Mouse (Mus musculus): Measurements from ENCODE around the gene Pagr1a.

Pagr1a gene

DNA sequence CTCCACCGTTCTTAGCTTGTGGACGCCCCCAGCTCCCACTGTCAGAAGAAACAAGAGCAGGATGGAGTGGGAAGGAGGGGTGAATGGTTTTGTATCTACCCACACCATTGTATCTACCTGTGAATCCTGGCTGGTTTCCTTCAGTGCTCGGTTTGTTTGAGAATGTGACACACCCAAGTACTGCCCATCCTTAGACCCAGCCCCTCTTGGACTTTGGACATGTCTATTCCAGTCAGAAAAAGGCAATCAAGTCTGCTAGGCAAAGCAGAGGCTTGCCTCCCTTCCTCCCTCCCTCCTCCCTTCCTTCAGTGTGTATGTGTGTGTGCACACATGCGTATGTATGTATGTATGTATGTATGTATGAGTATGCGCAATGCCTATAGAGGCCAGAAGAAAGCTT, 13.5 kb downstream of the Pagr1a start:
- peak; percentile 62 for DNase-seq (ENCODE audit: low read depth, low spot score)

DNA sequence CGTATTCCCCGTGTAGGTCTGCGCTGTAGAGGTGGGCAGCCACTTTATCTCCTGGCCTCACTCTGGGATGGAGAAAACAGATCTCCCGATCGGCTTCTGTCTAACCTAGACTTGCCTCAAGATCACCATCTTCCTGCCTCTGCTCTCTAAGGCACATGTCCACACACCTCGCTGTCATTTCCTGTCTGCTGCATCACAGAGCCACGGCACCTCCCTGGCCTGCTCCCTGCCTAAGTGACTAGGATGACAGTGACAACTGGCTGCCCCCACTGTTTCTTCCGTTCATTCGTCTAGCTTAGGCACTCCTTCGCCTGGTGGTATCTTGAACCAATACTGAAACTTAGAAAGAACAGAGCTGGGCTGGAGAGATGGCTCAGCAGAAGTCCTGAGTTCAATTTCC, 17.6 kb downstream of the Pagr1a start:
- no peak for DNase-seq (ENCODE audit: low read depth, low spot score)

DNA sequence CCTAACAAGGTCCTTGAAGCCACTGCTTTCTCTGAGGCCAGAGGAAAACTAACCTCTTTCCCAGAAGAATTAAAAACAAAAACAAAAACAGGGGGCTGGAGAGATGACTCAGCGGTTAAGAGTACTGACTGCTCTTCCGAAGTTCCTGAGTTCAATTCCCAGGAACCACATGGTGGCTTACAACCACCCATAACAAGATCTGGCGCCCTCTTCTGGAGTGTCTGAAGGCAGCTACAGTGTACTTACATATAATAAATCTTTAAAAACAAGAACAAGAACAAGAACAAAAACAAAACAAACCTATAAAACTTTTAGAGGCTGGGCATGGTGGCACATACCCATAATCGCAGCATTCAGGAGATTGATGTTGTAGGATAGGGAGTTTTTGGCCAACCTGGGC, 20.7 kb downstream of the Pagr1a start:
- DNase-seq (ENCODE audit: low read depth, low spot score): peak; percentile 61

DNA sequence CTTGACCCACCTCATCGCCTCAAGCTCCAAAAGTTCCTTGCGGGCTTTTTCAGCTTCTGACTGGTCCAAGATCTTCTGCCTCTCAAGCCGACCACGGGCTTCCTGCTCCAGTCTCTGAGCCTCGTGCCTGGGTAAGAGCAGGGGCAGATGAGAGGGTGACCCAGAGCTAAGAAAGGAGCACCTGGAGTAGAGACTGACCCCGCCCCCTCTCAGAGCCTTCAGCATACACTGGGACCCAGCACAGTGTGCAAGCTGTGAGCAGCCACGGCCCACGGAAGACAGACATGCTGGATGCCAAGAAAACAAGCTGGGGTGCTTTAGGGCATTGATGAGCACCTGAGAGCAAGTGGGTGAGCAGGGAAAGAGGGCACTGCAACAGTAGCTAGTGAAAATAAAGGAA, 28.3 kb downstream of the Pagr1a start:
- DNase-seq (ENCODE audit: low read depth, low spot score): peak; percentile 56

DNA sequence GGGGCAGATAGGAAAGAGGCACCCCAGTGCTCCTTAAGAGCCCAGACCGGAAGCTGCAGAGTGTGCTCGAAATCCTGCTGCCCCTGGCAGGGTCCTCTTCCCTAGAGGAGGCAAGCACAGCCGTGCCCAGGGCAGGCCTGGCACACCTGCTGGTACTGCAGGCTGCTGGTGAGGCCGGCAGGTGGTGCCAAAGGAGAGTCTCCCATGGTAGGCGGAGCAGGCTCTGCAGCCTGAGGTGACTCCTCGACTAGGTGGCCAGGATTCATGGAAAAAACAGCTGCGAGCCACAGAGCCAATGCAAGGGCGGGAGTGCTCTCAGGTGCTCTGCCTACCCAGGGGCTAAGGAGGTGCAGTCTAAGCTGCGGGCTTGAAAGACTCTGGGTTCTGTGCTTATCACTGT, 30.8 kb downstream of the Pagr1a start:
- DNase-seq (ENCODE audit: low read depth, low spot score): peak; percentile 53

DNA sequence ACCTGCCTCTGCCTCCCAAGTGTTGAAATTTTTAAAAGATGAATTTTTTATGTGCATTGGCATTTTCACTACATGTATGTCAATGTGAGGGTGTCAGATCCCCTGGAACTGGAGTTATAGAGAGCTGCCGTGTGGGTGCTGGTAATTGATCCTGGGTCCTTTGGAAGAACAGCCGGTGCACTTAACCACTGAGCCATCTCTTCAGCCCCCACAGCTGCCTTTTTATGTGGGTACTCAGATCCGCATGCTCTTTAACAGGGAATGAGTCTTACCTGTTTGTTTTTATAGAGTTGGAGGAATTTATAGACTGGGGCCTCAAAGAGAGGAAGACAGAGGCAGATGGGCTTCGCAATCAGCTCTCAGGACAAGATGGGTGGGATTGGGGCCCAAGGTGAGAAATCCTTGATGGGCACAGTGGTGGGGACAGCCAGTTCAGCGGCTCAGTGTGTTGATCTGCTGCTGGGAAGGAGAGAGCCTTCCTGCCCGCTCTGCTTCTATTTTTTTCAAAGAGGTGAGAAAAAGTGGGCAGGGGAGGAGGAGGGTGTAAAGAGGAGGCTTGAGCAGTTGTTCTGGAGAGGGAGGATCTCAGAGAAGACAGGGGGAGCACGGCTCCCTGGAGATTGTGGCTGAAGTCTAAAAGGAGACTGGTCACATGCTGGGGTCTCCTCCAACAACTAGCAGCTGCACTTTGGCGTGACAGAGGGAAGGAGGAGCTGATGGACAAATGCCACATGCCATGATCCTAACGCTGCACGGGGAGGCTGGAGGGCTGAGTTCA, 32.3 kb downstream of the Pagr1a start:
- DNase-seq (ENCODE audit: low read depth, low spot score): no peak

DNA sequence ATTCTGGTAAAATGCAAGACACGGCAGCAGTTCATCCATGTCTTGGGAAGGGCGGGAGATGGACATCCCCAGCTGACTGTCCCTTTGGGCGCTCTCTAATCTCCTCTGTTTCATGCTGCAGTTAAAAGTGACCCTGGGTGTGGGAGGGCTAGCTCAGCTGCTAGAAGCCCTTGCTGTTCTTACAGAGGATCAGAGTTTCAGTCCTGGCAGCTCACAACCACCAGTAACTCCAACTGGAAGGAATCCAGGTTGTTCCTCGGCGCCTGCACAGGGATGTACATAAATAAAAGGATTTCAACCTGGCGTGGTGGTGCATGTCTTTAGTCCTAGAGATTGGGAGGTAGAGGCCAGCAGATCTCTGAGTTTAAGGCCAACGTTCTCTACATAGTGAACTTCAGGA, 34.0 kb downstream of the Pagr1a start:
- no peak for DNase-seq (ENCODE audit: low read depth, low spot score)

DNA sequence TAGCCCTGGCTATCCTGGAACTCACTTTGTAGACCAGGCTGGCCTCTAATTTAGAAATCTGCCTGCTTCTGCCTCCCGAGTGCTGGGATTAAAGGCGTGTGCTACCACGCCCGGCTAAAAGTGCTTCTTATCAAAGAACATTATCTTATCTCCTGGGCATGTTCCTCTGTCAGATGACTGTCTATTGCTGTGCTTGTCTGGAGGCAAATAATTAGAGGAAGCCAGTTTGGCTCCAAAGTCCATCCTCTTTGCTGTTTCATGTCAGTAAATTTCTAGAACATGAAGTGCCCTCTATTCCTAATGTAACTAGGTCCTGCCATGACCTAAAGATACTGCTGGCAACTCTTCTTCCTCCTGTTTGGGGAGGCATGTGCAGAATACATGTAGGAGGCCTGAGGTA, 35.1 kb downstream of the Pagr1a start:
- DNase-seq (ENCODE audit: low read depth, low spot score): no peak

DNA sequence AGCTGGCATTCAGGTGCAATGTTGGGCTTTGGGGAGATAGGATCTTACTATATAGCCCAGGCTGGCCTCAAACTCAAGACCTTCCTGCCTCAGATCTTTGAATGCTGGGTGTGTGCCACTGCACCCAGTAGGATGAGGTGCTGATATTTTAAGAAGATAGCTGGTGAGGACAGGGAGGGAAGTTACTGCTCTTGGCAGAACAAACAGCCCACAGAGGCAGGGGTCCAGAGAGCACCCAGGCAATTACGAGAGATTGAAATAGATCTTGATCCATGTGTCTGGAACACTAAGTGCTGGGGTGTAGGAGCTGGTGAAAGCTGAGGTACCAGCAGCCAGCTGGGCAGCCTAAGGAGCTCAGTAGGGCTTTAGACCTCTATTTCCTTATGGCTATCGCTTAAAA, 35.6 kb downstream of the Pagr1a start:
- no peak for DNase-seq (ENCODE audit: low read depth, low spot score)

DNA sequence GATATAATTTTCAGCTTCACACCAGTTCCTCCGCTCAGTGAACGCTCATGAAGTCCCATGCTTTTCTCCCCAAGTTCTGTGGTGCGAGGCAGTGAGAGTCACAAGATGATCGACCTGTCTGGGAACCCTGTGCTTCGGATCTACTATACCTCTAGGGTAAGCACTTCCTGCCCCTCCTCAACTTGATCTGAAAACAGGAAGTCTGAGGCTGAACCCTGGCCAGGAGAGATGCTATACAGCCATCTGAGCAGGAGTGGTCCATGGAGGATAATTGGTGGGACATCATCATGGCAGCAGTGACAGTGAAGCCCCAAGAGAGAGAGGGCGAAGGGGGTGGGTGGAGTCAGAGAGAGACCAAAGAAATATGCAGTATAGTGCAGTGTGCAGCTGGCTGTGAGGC, 38.3 kb downstream of the Pagr1a start:
- no peak for DNase-seq (ENCODE audit: low read depth, low spot score)

DNA sequence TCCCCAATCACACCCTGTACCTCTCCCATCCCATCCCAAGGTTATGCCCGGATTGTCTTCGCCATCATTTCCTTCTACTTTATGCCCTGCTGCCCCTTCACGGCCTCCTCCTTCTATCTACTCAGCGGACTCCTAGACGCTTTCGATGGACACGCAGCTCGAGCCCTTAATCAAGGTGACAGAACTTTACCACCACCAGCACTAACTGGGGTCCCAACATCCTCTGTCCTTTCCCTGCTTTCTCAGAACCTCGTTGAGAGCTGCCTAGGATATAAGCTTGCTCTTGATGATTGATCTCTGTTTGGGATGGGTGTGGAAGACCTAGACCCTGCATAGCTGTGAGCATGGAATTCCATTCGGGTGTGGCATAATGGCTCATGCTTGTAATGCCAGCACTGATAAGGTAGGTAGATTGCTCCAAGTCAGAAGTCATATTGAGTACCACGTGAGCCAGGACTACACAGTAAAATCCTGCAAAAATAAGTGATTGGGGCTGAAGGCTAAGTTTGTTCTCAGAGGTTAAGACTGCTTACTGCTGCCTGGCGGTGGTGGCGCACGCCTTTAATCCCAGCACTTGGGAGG, 40.2 kb downstream of the Pagr1a start:
- peak; percentile 59 for DNase-seq (ENCODE audit: low read depth, low spot score)

DNA sequence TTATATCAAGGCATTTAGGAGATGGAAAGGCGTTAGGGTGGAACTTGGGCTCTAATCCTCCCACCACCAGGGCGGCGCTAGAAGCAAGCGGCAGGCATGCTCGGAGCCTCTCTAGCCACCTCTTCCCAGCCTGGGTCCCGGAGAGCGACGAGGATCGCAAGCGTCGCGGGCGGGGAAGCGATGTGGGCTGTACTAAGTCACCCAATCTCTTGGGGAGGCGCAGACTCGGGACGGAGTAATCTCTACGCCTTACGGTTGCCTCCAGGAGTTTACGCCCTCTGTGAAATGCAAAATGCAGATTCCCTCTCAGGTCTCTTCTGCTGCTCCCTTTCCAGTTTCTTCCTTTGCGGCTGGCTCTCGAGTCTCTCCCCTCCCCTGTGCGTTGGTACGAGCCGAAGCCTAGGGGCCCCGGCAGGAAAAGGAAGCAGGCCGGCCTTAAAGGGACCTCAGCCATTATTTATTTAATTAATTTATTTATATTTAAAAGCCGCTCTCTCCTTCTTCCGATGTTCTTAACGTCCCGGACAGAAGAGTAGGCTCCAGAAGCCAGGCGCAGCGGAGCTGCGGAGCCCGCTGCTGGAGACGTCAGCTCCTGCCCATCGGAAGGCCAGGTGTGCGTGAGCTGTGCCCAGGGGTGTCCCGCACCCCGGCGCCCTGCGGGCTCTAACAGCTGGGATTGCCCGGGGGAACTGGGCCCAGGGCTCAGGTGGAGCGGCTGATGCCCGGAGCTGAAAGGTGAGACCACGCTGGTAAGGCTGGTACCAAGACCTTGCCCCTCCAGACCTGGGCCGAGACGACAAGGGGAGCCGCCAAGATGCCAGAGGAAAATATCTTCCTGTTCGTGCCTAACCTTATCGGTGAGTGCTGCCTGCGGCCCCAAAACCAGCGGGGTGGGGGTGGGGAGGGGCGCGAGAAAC, 40.9 kb downstream of the Pagr1a start, which contains the start of gene Cdiptos:
Gene Cdiptos, minus strand, starts transcription at position 149 of the 917 bp plus-strand sequence.
- peak; percentile 99 for DNase-seq (ENCODE audit: low read depth, low spot score)

DNA sequence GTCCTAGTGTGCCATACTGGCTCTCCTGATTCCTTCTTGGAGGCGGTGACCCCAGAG, 41.4 kb downstream of the Pagr1a start, which contains the start of gene Cdipt:
Gene Cdipt, plus strand, starts transcription at position 22 of the 57 bp plus-strand sequence.
- no peak for DNase-seq (ENCODE audit: low read depth, low spot score)

DNA sequence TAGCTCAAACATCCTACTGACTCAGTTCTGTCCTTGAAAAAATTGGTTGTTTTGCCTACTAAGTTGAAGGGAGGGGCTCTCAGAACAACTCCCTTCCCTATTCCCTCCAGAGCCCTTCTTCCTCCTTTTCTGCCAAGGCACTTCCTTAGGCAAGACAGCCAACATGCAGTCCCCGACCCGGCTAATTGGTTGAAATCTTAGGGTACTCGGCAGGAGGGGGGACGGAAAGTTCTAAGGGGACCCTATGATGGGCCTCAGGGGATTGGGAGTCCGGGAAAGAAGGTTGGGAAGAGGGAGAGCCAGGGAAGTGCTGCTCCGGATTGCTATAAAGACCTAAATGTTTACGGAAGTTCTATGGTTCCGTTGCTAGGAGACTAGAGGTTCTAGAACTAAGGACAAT, 41.7 kb downstream of the Pagr1a start:
- DNase-seq (ENCODE audit: low read depth, low spot score): no peak

DNA sequence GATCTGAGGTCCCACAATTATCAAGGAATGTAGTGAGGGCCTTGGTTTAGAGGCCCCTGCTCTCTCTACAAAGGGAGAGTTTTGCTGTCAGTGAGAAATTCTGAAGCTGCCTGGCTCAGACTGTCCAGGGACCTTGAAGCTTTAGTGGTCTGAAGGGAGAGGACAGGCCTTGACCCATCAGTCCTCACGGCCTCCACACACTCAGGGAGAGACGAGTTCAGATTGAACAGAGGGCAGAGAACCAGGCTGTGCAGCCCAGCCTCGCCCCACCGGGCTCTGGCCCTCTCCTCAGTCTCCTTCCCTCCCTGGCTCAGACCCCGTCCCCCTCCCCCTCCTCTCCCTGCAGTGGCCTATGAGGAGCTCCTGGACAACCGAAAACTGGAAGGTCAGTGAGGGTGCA, 49.8 kb downstream of the Pagr1a start:
- DNase-seq (ENCODE audit: low read depth, low spot score): no peak

DNA sequence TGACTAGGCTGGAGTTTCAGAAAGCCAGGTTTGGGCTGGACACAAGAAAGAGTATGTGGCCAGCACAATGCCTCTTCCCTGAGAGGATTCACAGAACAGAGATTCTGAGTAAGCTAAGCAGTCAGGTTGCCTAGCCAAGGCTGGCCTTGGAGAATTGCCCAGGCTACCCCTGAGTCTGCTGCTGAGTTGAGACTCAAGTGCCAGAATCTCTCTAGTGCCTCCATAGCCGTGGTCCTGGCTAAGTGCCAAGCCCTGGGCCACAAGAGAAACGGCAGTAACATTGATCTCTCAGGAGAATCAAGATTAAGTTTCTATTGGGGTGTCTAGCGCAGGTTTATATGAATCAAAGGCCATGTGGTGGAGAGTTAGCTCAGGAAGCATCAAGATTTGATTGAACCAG, 51.6 kb downstream of the Pagr1a start:
- DNase-seq (ENCODE audit: low read depth, low spot score): no peak
